Mouse (Mus musculus) liver, postnatal 0 days (tissue): ENCODE results near the gene Slc27a2. TPM values are rescaled to one million over a fixed set of nuclear protein-coding genes. Genes with fewer than 3 reads are reported as not detected.

ENCODE experiments used
- ATAC-seq: fragments of 200-750 bp; cut with Nextera tagmentation; 2 replicates; pipeline ENCODE4 v1.8.0; 2017; ENCODE audit warnings: mild to moderate bottlenecking, moderate library complexity
- DNase-seq: peaks from one replicate; pipeline ENCODE4 v3.0.0-alpha.2; 2016
- H3K27ac ChIP-seq: fragments of 300-500 bp; sonication (generic); 2 replicates; pipeline ENCODE4 v1.5.1; 2014; ENCODE audit warnings: antibody characterized with exemption, moderate library complexity, mild to moderate bottlenecking, low read depth
- H3K27me3 ChIP-seq: fragments of 300-500 bp; sonication (generic); 2 replicates; pipeline ENCODE4 v1.6.1; 2014; ENCODE audit warnings: low read length, control low read depth, mixed read lengths; ENCODE audit not compliant: insufficient read depth
- H3K36me3 ChIP-seq: fragments of 300-500 bp; sonication (generic); replicated peaks from 2 replicates; pipeline ENCODE4 v1.6.1; 2014; ENCODE audit warnings: mild to moderate bottlenecking, control low read depth, low read length, moderate library complexity, mixed read lengths; ENCODE audit not compliant: insufficient read depth
- H3K4me1 ChIP-seq: fragments of 300-500 bp; sonication (generic); 2 replicates; pipeline ENCODE4 v1.6.1; 2014; ENCODE audit warnings: antibody characterized with exemption, mild to moderate bottlenecking, control low read depth; ENCODE audit not compliant: insufficient read depth
- H3K4me2 ChIP-seq: fragments of 300-500 bp; sonication (generic); 2 replicates; pipeline ENCODE4 v1.6.1; 2014; ENCODE audit warnings: low read depth, mild to moderate bottlenecking, low read length, moderate library complexity, mixed read lengths
- H3K4me3 ChIP-seq: fragments of 300-500 bp; sonication (generic); 2 replicates; pipeline ENCODE4 v1.5.1; 2014; ENCODE audit warnings: low read depth, low read length
- H3K9ac ChIP-seq: fragments of 300-500 bp; sonication (generic); replicated peaks from 2 replicates; pipeline ENCODE4 v1.6.1; 2014; ENCODE audit warnings: mild to moderate bottlenecking, moderate library complexity
- H3K9me3 ChIP-seq: fragments of 300-500 bp; sonication (generic); 2 replicates; pipeline ENCODE4 v1.6.1; 2016; ENCODE audit warnings: mild to moderate bottlenecking, control low read depth, low read length, mixed read lengths
- CTCF ChIP-seq: sonication (generic); IDR thresholded peaks from 2 replicates; pipeline ENCODE4 v1.5.1; 2016; ENCODE audit warnings: antibody characterized with exemption, low read depth
- EP300 ChIP-seq: IDR thresholded peaks from 2 replicates; pipeline ENCODE4 v1.6.1; 2016; ENCODE audit warnings: antibody characterized with exemption, low read depth, mild to moderate bottlenecking
- WGBS: fragments of 180-500 bp; shearing (Covaris S2); extraction: QIAGEN DNeasy Blood & Tissue Kit; methylation state at CpG from one replicate; pipeline ENCODE4 v1.1.7; 2014; ENCODE audit not compliant: insufficient replicate concordance; 5-methylcytosine and 5-hydroxymethylcytosine counted together
- polyA plus RNA-seq: library from polyadenylated mRNA; unstranded; fragments of >200 nt; fragmentation: Nextera tagmentation; extraction: Ambion mirVana; gene quantifications from 2 replicates; pipeline ENCODE4 v1.2.1, GENCODE M21; 2015

The Slc27a2 gene
- polyA plus RNA-seq, 1 experiment from 2014 or later = 1,036 TPM

DNA sequence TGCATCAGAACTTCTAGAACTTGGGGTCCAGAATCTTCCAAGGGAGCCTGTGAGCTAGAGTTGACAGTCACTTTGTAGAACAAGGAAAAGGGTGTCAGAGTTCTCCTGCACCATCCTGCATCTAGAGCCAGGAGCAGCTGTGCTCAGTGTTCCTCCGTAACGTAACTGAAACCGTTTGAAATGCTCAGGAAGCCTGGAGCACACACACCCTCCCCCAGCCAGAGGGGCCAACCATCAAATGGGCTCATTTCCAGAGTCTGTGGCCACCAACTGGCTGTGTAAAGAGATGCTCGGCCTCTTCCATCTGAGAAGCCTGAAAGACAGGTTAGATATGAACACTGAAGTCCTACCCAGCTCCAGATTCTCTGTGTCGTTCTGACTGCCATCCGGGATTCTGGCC, 31.8 kb downstream of the Slc27a2 start:
- Histone ChIP-seq H3K27ac (no peak overlapping the region), H3K27me3 (no peaks in the 10 kb centered on the region), H3K4me2 (no peak overlapping the region), H3K4me1 (no peaks in the 10 kb centered on the region), H3K36me3 (peaks cover 18% of the 10 kb centered on the region), H3K9ac (no peak overlapping the region), H3K9me3 (no peaks in the 10 kb centered on the region), H3K4me3 (no peak overlapping the region)
- 57% methylated on average over 6 of the region's 6 CpGs for WGBS
- no peak for ATAC-seq
- TF ChIP-seq EP300 = no peak
- no peak for TF ChIP-seq CTCF
- DNase-seq = no peak

DNA sequence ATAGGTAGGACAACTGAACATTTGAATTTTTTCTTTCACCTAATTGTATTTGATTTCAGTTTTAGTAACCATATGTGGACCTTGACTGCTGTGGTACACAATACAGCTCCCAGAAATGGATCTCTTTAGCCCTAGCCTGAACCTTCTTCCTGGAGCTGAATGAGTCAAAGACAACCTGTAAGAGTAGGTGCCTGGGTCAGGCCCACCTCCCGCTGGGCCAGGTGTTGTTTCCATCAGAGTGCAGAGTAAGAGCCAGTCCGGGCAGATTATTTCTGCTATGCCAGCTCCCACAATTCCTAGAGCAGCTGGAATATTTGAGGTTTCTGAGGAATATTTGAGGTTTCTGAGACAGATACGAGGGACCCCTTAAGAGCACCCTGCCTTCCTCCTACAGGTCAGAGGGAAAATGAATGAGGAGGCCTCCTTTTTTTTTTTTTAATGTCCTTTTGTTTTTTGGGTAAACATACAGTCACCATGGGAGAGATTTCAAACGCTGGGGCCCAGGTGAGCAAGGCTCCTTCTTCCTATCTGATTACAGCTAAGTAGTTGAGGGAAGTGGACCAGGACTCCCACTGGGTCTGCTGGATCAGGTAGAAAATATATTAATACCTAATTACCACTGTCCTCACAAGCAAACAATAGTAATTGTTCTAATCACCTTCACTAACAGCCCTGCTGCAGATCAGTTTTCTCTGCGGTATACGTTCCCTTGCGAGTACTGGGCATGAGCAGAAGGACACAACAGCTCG, 32.6 kb downstream of the Slc27a2 start:
- ATAC-seq (no peak), DNase-seq (no peak)
- Histone ChIP-seq H3K4me2 (no peak overlapping the region), H3K9ac (no peak overlapping the region), H3K9me3 (no peaks in the 10 kb centered on the region), H3K36me3 (peaks cover 18% of the 10 kb centered on the region), H3K4me1 (no peaks in the 10 kb centered on the region), H3K27ac (no peak overlapping the region), H3K27me3 (no peaks in the 10 kb centered on the region), H3K4me3 (no peak overlapping the region)
- WGBS = 77% methylated on average over 8 of the region's 8 CpGs
- no peak for TF ChIP-seq EP300
- no peak for TF ChIP-seq CTCF

DNA sequence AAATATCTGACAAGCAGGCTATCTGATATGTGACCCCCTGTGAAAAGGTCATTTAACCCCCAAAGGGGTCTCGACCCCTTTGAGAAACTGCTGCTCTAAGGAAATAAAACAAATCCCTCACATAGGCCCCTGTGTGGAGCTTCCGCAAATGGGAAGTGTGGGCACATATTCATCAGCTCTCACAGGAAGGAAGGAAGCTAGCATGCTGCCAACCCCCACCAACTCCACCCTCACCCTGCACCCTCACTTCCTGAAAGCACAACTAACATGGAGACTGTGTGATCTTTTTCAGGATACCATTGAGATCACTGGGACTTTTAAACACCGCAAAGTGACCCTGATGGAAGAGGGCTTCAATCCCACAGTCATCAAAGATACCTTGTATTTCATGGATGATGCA, 35.3 kb downstream of the Slc27a2 start:
- H3K9ac ChIP-seq = no peak overlapping the region
- no peaks in the 10 kb centered on the region for H3K27me3 ChIP-seq
- 56% methylated on average over 3 of the region's 3 CpGs for WGBS
- no peak overlapping the region for H3K27ac ChIP-seq
- DNase-seq (peak; percentile 25), ATAC-seq (no peak)
- H3K4me2 ChIP-seq = no peak overlapping the region
- peaks cover 14% of the 10 kb centered on the region for H3K36me3 ChIP-seq
- H3K4me1 ChIP-seq = no peaks in the 10 kb centered on the region
- no peak for TF ChIP-seq CTCF
- TF ChIP-seq EP300 = no peak
- H3K4me3 ChIP-seq = no peak overlapping the region
- H3K9me3 ChIP-seq = no peaks in the 10 kb centered on the region

DNA sequence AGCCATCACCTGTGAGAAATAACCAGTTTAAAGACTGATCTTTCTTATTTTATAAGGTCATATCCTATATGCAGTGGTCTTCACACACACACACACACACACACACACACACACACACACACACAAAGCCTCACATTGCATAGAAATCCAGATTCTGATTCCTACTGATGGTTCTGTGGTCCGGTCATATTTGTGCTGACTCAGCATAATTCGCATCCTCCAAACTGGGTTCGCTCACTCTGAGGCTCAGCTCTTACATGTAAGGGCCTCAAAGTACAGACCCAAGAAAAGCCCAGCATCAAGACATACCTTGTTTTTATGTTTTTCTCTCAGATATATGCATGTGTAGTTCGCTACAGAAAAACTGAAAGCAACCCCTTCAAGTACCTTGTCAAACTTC, 39.1 kb downstream of the Slc27a2 start:
- Histone ChIP-seq H3K4me3 (no peak overlapping the region), H3K4me2 (no peak overlapping the region), H3K9ac (no peak overlapping the region), H3K27ac (no peak overlapping the region), H3K4me1 (peaks cover 4% of the 10 kb centered on the region; the same call in 1 of the 2 replicates), H3K27me3 (no peaks in the 10 kb centered on the region), H3K9me3 (no peaks in the 10 kb centered on the region), H3K36me3 (peaks cover 9% of the 10 kb centered on the region)
- TF ChIP-seq CTCF (no peak), EP300 (no peak)
- DNase-seq (no peak), ATAC-seq (peak; percentile 11; the same call in 1 of the 2 replicates)
- 86% methylated on average over 4 of the region's 4 CpGs for WGBS

DNA sequence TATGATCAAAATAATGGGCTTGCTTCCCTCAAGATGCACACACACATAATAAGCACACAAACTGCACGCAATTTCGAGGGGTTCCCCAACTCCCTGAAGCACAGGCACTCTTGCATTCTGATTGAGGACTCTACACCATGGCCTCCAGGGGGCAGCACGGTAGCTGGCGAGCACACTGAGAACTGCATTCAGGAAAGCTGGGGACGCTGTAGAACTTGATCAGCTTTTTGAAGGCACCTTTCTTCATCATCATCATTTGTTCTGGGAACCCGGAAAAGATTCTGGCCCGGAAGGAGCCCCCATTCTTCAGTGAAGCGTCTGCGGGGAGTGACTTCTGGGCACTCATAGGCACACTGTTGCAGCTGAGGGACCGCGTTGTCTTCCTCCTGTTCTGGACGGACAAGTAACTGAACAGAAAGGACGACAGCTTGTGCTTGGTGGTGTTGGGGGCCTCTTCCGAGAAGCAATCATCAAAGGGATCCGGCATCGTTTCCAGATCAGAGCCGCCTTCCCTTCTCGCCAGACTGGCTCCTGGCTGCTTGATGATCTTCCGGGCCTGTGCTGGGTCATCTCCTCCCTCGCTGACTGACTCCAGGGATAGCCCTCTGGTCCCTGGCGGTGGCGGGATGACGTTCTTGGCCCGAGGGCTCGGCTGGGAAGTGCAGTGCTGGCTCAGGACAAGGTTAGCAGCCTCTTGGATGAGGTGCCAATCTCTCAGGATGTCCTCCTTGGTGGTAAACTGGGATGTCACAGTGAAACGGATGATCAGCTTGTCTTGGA, 41.8 kb downstream of the Slc27a2 start:
- TF ChIP-seq EP300 (no peak), CTCF (peak; percentile 89)
- H3K4me3 ChIP-seq = peak overlapping the region; percentile 28
- H3K27ac ChIP-seq = no peak overlapping the region
- H3K27me3 ChIP-seq = no peaks in the 10 kb centered on the region
- H3K36me3 ChIP-seq = no peaks in the 10 kb centered on the region; the same call in 1 of the 2 replicates
- peaks cover 16% of the 10 kb centered on the region for H3K4me1 ChIP-seq
- peak; percentile 80 for DNase-seq
- no peaks in the 10 kb centered on the region for H3K9me3 ChIP-seq
- peak overlapping the region; percentile 18; the same call in 1 of the 2 replicates for H3K9ac ChIP-seq
- H3K4me2 ChIP-seq = peak overlapping the region; percentile 58
- WGBS = 40% methylated on average over 26 of the region's 26 CpGs
- ATAC-seq = no peak

DNA sequence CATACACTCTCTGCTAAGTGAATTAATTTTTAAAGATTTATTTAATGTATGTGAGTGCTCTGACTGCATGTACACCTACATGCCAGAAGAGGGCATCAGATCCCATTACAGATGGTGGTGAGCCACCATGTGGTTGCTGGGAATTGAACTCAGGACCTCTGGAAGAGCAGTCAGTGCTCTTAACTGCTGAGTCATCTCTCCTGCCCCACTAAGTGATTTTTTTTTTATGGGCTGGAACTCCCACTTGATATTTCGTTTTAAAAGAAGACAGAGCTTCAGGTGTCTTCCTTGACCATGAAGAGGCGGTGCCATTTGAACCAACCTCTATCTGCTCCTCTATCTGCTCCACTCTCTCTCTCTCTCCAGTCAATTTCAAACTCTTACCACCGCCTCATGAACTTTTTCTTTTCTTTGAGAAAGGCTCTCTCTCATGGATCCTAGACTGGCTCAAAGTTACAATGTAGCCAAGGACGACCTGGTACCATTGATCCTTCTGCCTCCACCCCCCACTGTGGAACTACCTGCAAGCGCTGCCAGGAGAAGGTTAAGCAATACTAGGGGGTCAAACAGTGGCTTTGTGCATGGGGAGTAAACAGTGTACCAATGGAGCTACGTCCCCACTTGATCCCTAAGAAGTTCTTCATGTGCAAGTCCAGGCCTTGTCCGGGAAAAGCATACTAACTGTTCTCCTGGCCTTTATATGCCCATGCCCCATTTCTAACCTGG, 44.3 kb downstream of the Slc27a2 start:
- Histone ChIP-seq H3K4me3 (no peak overlapping the region), H3K27me3 (no peaks in the 10 kb centered on the region), H3K9me3 (no peaks in the 10 kb centered on the region), H3K4me1 (peaks cover 32% of the 10 kb centered on the region), H3K9ac (no peak overlapping the region), H3K36me3 (no peaks in the 10 kb centered on the region; the same call in 1 of the 2 replicates), H3K4me2 (peak overlapping the region; percentile 48; the same call in 1 of the 2 replicates), H3K27ac (peak overlapping the region; percentile 90)
- 76% methylated on average over 7 of the region's 7 CpGs for WGBS
- TF ChIP-seq CTCF (no peak), EP300 (no peak)
- DNase-seq (peak; percentile 68), ATAC-seq (peak; percentile 80)
